Mouse (Mus musculus): ENCODE data around the gene Ppp1r26.

Ppp1r26 gene

GRCm38 (mm10) chr2:28497561-28497960 is 51.0 kb downstream of the Ppp1r26 start:
- DNase-seq (ENCODE audit: low spot score in 2 of 2) = no peak

- no peak for DNase-seq (ENCODE audit: low spot score in 2 of 2)
Measured at GRCm38 (mm10) chr2:28498431-28498830, 51.8 kb downstream of the Ppp1r26 start.

DNA sequence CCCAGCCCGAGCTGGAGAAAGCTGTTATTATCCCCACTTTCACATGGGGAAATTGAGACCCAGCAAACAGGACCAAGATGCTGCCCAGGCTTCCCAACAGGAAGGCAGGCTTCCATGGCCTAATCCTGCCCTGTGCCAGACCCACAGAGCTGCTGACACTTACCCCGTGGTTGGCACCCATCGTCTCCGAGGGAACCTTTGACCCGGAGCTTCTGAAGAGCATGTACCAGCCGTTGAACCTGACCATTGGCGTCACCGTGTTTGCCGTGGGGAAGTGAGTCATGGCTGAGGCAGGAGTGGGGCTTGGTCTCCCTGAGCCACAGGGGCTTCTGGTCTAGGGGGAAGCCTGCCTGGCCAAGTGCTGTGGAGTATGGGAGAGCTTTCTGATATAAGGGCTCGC is 56.4 kb downstream of the Ppp1r26 start:
- DNase-seq (ENCODE audit: low spot score in 2 of 2) = no peak

DNA sequence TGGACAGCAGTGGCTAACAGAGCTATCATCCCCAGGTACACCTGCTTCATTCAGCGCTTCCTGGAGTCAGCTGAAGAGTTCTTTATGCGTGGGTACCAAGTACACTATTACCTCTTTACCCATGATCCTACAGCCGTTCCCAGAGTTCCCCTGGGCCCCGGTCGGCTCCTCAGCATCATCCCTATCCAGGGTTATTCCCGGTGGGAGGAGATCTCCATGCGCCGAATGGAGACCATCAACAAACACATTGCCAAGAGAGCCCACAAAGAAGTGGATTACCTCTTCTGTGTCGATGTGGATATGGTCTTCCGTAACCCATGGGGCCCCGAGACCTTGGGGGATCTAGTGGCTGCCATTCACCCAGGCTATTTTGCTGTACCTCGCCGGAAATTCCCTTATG is 58.1 kb downstream of the Ppp1r26 start:
- no peak for DNase-seq (ENCODE audit: low spot score in 2 of 2)
